Mouse (Mus musculus) monocyte, adult 5-6 weeks (primary cell): ENCODE measurements at regions not wholly inside any gene's neighbourhood (a gene's known extent, or its start where the extent isn't known, plus 50 kb on each side); places are given as distances from the start of the nearest gene placed in this dataset.

ENCODE experiments used
- ATAC-seq: fragments of 153-309, 156-312 bp; replicated peaks from 2 replicates; pipeline ENCODE4 v1.8.0; 2017; ENCODE audit warnings: mild to moderate bottlenecking; ENCODE audit not compliant: low TSS enrichment, insufficient number of reproducible peaks, severe bottlenecking, poor library complexity, low FRiP score

- ATAC-seq: no peak
These were observed 101.7 kb upstream of the Hnrnpa3 start for GRCm38 (mm10) chr2:75557392-75557791.

GRCm38 (mm10) chr2:75559920-75560319, 99.1 kb upstream of the Hnrnpa3 start:
- no peak for ATAC-seq

GRCm38 (mm10) chr2:75563253-75563913, 95.7 kb upstream of the Hnrnpa3 start:
- no peak for ATAC-seq

- no peak for ATAC-seq
These were observed 94.3 kb upstream of the Hnrnpa3 start for GRCm38 (mm10) chr2:75564809-75565208.

- no peak for ATAC-seq
These were observed 91.9 kb upstream of the Hnrnpa3 start for GRCm38 (mm10) chr2:75567131-75567530.

- ATAC-seq: no peak
These were observed 89.3 kb upstream of the Hnrnpa3 start for GRCm38 (mm10) chr2:75569756-75570155.

- ATAC-seq: no peak
These were observed 88.8 kb upstream of the Hnrnpa3 start for GRCm38 (mm10) chr2:75570246-75570645.

GRCm38 (mm10) chr2:75584975-75585374, 74.1 kb upstream of the Hnrnpa3 start:
- peak; percentile 95 for ATAC-seq

GRCm38 (mm10) chr2:75588572-75588971, 70.5 kb upstream of the Hnrnpa3 start:
- ATAC-seq: peak; percentile 47; the same call in 1 of the 2 replicates

GRCm38 (mm10) chr2:75589452-75589851, 69.6 kb upstream of the Hnrnpa3 start:
- ATAC-seq: no peak

- ATAC-seq: peak; percentile 71
These were observed 68.9 kb upstream of the Hnrnpa3 start for GRCm38 (mm10) chr2:75590175-75590574.

GRCm38 (mm10) chr2:75600511-75600910, 58.5 kb upstream of the Hnrnpa3 start:
- no peak for ATAC-seq

GRCm38 (mm10) chr2:75603175-75603871, 55.7 kb upstream of the Hnrnpa3 start:
- ATAC-seq: no peak

- 0 out of 2 replicates have a peak, but pooled peaks have one; percentile 37 for ATAC-seq
These were observed 53.4 kb upstream of the Hnrnpa3 start for GRCm38 (mm10) chr2:75605634-75606033.

- ATAC-seq: peak; percentile 53
These were observed 51.8 kb upstream of the Hnrnpa3 start for GRCm38 (mm10) chr2:75607010-75607915.

GRCm38 (mm10) chr2:75607958-75608357, 51.1 kb upstream of the Hnrnpa3 start:
- ATAC-seq: no peak

GRCm38 (mm10) chr2:75608482-75608881, 50.6 kb upstream of the Hnrnpa3 start:
- ATAC-seq: no peak

- no peak for ATAC-seq
These were observed 49.7 kb upstream of the Hnrnpa3 start for GRCm38 (mm10) chr2:75609150-75609946.
